Mouse (Mus musculus) limb, embryonic 10.5 days (tissue): ENCODE results near the gene Dnaja3. TPM values are rescaled to one million over a fixed set of nuclear protein-coding genes. Genes with fewer than 3 reads are reported as not detected.

Experiments
- DNase-seq: peaks from one replicate; pipeline ENCODE4 v3.0.0-alpha.2; 2017; ENCODE audit warnings: low spot score
- H3K27ac ChIP-seq: fragments of 300-500 bp; sonication (generic); 2 replicates; pipeline ENCODE4 v1.5.1; 2016; ENCODE audit warnings: mild to moderate bottlenecking
- H3K27me3 ChIP-seq: fragments of 300-500 bp; sonication (generic); 2 replicates; pipeline ENCODE4 v1.6.1; 2016; ENCODE audit warnings: low read depth, mild to moderate bottlenecking; ENCODE audit not compliant: poor library complexity, severe bottlenecking
- H3K36me3 ChIP-seq: fragments of 300-500 bp; sonication (generic); 2 replicates; pipeline ENCODE4 v1.6.1; 2016; ENCODE audit warnings: mild to moderate bottlenecking, moderate library complexity
- H3K4me1 ChIP-seq: fragments of 300-500 bp; sonication (generic); 2 replicates; pipeline ENCODE4 v1.6.1; 2016
- H3K4me3 ChIP-seq: fragments of 300-500 bp; sonication (generic); 2 replicates; pipeline ENCODE4 v1.5.1; 2016; ENCODE audit warnings: mild to moderate bottlenecking, moderate library complexity
- H3K9me3 ChIP-seq: fragments of 300-500 bp; sonication (generic); replicated peaks from 2 replicates; pipeline ENCODE4 v1.6.1; 2016; ENCODE audit warnings: mild to moderate bottlenecking
- WGBS: fragments of 180-500 bp; shearing (Covaris S2); methylation state at CpG from one replicate; pipeline ENCODE4 v1.1.7; 2016; 5-methylcytosine and 5-hydroxymethylcytosine counted together
- polyA plus RNA-seq: library from polyadenylated mRNA; unstranded; fragments of >200 nt; fragmentation: Nextera tagmentation; extraction: Ambion mirVana; gene quantifications from 2 replicates; pipeline ENCODE4 v1.2.1, GENCODE M21; 2016

Dnaja3 gene
- polyA plus RNA-seq, 1 experiment from 2014 or later: 64.1 TPM

GRCm38 (mm10) chr16:4611676-4612075, 28.1 kb upstream of the Dnaja3 start:
- peaks cover 84% of the 10 kb centered on the region for H3K36me3 ChIP-seq
- DNase-seq: peak; percentile 32
- WGBS: 95% methylated on average over 7 of the region's 7 CpGs
- no peaks in the 10 kb centered on the region for H3K27me3 ChIP-seq
- no peaks in the 10 kb centered on the region for H3K9me3 ChIP-seq
- H3K4me3 ChIP-seq: no peak overlapping the region
- H3K4me1 ChIP-seq: peaks cover 21% of the 10 kb centered on the region
- H3K27ac ChIP-seq: no peak overlapping the region

GRCm38 (mm10) chr16:4613736-4614135, 26.1 kb upstream of the Dnaja3 start:
- no peak for DNase-seq
- H3K4me1 ChIP-seq: peaks cover under 1% of the 10 kb centered on the region; the same call in 1 of the 2 replicates

GRCm38 (mm10) chr16:4614639-4615038, 25.1 kb upstream of the Dnaja3 start:
- no peak for DNase-seq
- Histone ChIP-seq H3K4me3 (no peak overlapping the region), H3K9me3 (no peaks in the 10 kb centered on the region), H3K27ac (no peak overlapping the region), H3K27me3 (no peaks in the 10 kb centered on the region), H3K36me3 (peaks cover 100% of the 10 kb centered on the region), H3K4me1 (no peaks in the 10 kb centered on the region)
- WGBS: 94% methylated on average over 3 of the region's 3 CpGs

More at GRCm38 (mm10) chr16:4613736-4614135, 26.1 kb upstream of the Dnaja3 start:
- peaks cover 100% of the 10 kb centered on the region for H3K36me3 ChIP-seq
- H3K27ac ChIP-seq: peak overlapping the region; percentile 4; the same call in 1 of the 2 replicates
- no peaks in the 10 kb centered on the region for H3K27me3 ChIP-seq
- WGBS: 97% methylated on average over 9 of the region's 9 CpGs
- H3K4me3 ChIP-seq: no peak overlapping the region
- H3K9me3 ChIP-seq: no peaks in the 10 kb centered on the region

- WGBS: 92% methylated on average over 1 of the region's 1 CpGs
- Histone ChIP-seq H3K27me3 (no peaks in the 10 kb centered on the region), H3K4me3 (no peak overlapping the region), H3K9me3 (no peaks in the 10 kb centered on the region), H3K27ac (no peak overlapping the region), H3K36me3 (peaks cover 100% of the 10 kb centered on the region), H3K4me1 (no peaks in the 10 kb centered on the region)
- DNase-seq: no peak
Measured at GRCm38 (mm10) chr16:4615297-4615696, 24.5 kb upstream of the Dnaja3 start.

GRCm38 (mm10) chr16:4616829-4617228, 23.0 kb upstream of the Dnaja3 start:
- no peaks in the 10 kb centered on the region for H3K27me3 ChIP-seq
- peaks cover 92% of the 10 kb centered on the region for H3K36me3 ChIP-seq
- DNase-seq: no peak
- peaks cover 4% of the 10 kb centered on the region; the same call in 1 of the 2 replicates for H3K4me1 ChIP-seq
- no peak overlapping the region for H3K4me3 ChIP-seq
- 85% methylated on average over 4 of the region's 4 CpGs for WGBS
- no peaks in the 10 kb centered on the region for H3K9me3 ChIP-seq
- H3K27ac ChIP-seq: no peak overlapping the region

GRCm38 (mm10) chr16:4624074-4624473, 15.7 kb upstream of the Dnaja3 start:
- 25% methylated on average over 9 of the region's 9 CpGs for WGBS
- DNase-seq: no peak
- H3K27ac ChIP-seq: peak overlapping the region; percentile 94

GRCm38 (mm10) chr16:4624481-4625110, 15.2 kb upstream of the Dnaja3 start, which contains the start of gene Pam16:
Gene Pam16, minus strand, starts transcription at chr16:4624988.
- Histone ChIP-seq H3K27ac (peak within 1 kb of the TSS; percentile 94), H3K9me3 (no peaks in the 10 kb centered on the region), H3K36me3 (peaks cover 33% of the 10 kb centered on the region), H3K4me1 (peaks cover 27% of the 10 kb centered on the region), H3K27me3 (no peaks in the 10 kb centered on the region), H3K4me3 (peak within 1 kb of the TSS; percentile 88)
- under 1% methylated on average over 56 of the region's 56 CpGs for WGBS
- DNase-seq: peak; percentile 94

More at GRCm38 (mm10) chr16:4624074-4624473, 15.7 kb upstream of the Dnaja3 start:
- Histone ChIP-seq H3K9me3 (no peaks in the 10 kb centered on the region), H3K36me3 (peaks cover 38% of the 10 kb centered on the region), H3K27me3 (no peaks in the 10 kb centered on the region), H3K4me3 (peak overlapping the region; percentile 88), H3K4me1 (peaks cover 27% of the 10 kb centered on the region)

- Histone ChIP-seq H3K36me3 (peaks cover 22% of the 10 kb centered on the region), H3K4me1 (peaks cover 28% of the 10 kb centered on the region), H3K4me3 (no peak overlapping the region), H3K9me3 (no peaks in the 10 kb centered on the region), H3K27ac (no peak overlapping the region), H3K27me3 (no peaks in the 10 kb centered on the region)
- DNase-seq: no peak
- 84% methylated on average over 6 of the region's 6 CpGs for WGBS
Measured at GRCm38 (mm10) chr16:4627105-4627504, 12.7 kb upstream of the Dnaja3 start.

GRCm38 (mm10) chr16:4628898-4629419, 10.8 kb upstream of the Dnaja3 start:
- H3K9me3 ChIP-seq: no peaks in the 10 kb centered on the region

GRCm38 (mm10) chr16:4629950-4630349, 9.8 kb upstream of the Dnaja3 start:
- peak; percentile 92 for DNase-seq
- Histone ChIP-seq H3K27me3 (no peaks in the 10 kb centered on the region), H3K4me1 (peaks cover 27% of the 10 kb centered on the region), H3K4me3 (no peak overlapping the region), H3K9me3 (no peaks in the 10 kb centered on the region), H3K27ac (peak overlapping the region; percentile 70), H3K36me3 (peaks cover 35% of the 10 kb centered on the region)
- 20% methylated on average over 6 of the region's 6 CpGs for WGBS

More at GRCm38 (mm10) chr16:4628898-4629419, 10.8 kb upstream of the Dnaja3 start:
- H3K27ac ChIP-seq: no peak overlapping the region
- 0 out of 2 replicates have a peak overlapping the region, but pooled peaks have one; percentile 0 for H3K4me3 ChIP-seq
- no peak for DNase-seq
- H3K4me1 ChIP-seq: peaks cover 26% of the 10 kb centered on the region
- peaks cover 30% of the 10 kb centered on the region for H3K36me3 ChIP-seq
- no peaks in the 10 kb centered on the region for H3K27me3 ChIP-seq
- 95% methylated on average over 9 of the region's 9 CpGs for WGBS

- peak overlapping the region; percentile 66 for H3K27ac ChIP-seq
- H3K36me3 ChIP-seq: peaks cover 35% of the 10 kb centered on the region
- peak; percentile 77 for DNase-seq
- 38% methylated on average over 7 of the region's 7 CpGs for WGBS
- no peaks in the 10 kb centered on the region for H3K9me3 ChIP-seq
- H3K4me1 ChIP-seq: peaks cover 37% of the 10 kb centered on the region
- no peaks in the 10 kb centered on the region for H3K27me3 ChIP-seq
- H3K4me3 ChIP-seq: no peak overlapping the region
Measured at GRCm38 (mm10) chr16:4632050-4632449, 7.7 kb upstream of the Dnaja3 start.

GRCm38 (mm10) chr16:4633661-4634060, 6.1 kb upstream of the Dnaja3 start:
- H3K27ac ChIP-seq: peak overlapping the region; percentile 58; the same call in 1 of the 2 replicates
- 97% methylated on average over 3 of the region's 3 CpGs for WGBS
- H3K4me1 ChIP-seq: peaks cover 39% of the 10 kb centered on the region
- H3K36me3 ChIP-seq: peaks cover 28% of the 10 kb centered on the region
- H3K27me3 ChIP-seq: no peaks in the 10 kb centered on the region
- H3K9me3 ChIP-seq: no peaks in the 10 kb centered on the region
- no peak overlapping the region for H3K4me3 ChIP-seq
- no peak for DNase-seq

- H3K27me3 ChIP-seq: no peaks in the 10 kb centered on the region
- WGBS: 87% methylated on average over 9 of the region's 9 CpGs
- no peaks in the 10 kb centered on the region for H3K9me3 ChIP-seq
- H3K4me3 ChIP-seq: no peak overlapping the region
- peaks cover 48% of the 10 kb centered on the region for H3K4me1 ChIP-seq
- DNase-seq: no peak
- peak overlapping the region; percentile 63 for H3K27ac ChIP-seq
- peaks cover 25% of the 10 kb centered on the region for H3K36me3 ChIP-seq
Measured at GRCm38 (mm10) chr16:4634681-4635080, 5.1 kb upstream of the Dnaja3 start.
